Mouse (Mus musculus) G1E (cell line): ENCODE measurements at regions not wholly inside any gene's neighbourhood (a gene's known extent, or its start where the extent isn't known, plus 50 kb on each side); places are given as distances from the start of the nearest gene placed in this dataset.

Experiments
- CTCF ChIP-seq: IDR thresholded peaks from 2 replicates; pipeline ENCODE4 v1.5.1; 2012; ENCODE audit warnings: low read depth, low read length, inconsistent platforms, mixed read lengths
- TAL1 ChIP-seq: conservative IDR thresholded peaks from 2 replicates; pipeline ENCODE4 v1.6.1; 2012; ENCODE audit warnings: low read depth, low read length, inconsistent platforms, mixed read lengths

DNA sequence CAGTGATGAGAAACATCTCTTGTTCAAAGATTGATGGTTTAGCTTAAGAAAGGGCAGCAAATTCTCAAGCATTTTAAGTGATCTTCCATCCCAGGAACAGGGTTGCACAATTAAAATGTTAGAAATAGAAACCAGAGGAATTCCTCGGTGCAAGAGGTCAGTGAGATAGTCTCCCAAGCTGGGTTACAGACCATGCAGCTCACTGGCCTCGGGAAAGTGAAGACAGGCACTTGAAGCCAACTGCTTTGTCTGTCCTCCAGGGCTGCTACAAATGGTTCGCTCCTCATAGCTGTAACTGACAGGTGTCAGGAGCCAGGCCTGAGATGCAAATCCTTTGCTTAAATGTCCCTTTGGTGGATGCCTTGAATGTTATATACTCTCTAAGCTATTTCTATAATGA, 306.2 kb upstream of the Jag1 start:
- no peak for TF ChIP-seq TAL1
- TF ChIP-seq CTCF, result no peak
